Mouse (Mus musculus): ENCODE measurements around the gene Ccdc47.

Gene Ccdc47

DNA sequence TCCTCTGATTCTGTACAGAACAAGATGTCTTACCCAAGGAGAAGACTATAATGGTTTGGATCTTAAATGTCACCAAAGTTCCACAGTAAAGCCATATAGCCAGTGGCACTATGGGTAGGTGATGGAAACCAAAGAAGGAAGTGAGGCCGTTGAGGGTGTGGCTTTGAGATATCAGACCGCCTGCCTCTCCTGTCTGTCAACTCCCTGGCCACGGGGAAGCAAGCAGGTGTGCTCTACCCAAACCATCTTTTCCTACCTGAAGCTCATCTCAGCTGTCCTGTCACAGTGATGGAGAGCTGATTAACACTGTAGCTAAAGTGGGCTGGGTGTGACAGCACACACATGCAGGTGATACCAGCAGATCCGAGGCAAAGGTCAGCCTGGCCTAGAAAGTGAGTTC, 17.9 kb downstream of the Ccdc47 start:
- DNase-seq (ENCODE audit: low spot score) = no peak

DNA sequence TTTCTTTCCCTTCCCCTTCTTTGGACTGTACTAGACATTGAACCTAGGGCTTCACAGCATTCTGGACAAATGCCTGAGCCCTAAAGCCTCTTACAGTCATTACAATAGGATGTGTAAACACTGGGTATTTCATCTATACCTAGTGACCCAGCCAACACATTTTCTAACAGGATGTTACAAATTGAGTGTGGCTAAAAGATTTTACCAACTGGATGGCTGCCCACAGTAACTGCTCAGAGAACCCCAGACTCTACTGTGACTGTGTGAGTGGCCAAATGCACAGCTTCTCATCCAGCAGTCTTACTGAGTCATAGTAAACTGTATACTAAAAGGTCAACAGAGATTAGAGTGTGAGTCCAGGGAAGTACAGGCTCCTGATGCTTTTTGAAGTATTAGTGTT, 20.8 kb downstream of the Ccdc47 start:
- DNase-seq (ENCODE audit: low spot score) = no peak

DNA sequence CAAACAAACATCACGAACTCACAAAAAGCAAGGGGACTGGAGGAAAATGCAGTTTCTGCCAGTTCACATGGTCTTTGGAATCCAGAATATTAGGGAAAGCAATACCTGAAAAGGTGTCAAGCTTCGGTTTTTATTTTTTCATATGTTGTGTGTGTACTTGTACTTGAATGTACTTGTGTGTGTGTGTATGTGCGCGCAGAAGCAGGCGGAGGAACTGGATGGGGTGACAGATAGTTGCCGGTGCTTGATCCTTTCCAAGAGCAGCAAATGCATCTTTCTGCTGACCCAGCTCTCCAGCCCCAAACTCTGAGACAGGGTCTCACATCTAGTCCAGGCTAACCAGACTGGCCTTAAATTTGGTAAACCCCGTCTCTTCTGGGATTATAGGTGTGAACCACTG, 21.3 kb downstream of the Ccdc47 start:
- DNase-seq (ENCODE audit: low spot score) = no peak

DNA sequence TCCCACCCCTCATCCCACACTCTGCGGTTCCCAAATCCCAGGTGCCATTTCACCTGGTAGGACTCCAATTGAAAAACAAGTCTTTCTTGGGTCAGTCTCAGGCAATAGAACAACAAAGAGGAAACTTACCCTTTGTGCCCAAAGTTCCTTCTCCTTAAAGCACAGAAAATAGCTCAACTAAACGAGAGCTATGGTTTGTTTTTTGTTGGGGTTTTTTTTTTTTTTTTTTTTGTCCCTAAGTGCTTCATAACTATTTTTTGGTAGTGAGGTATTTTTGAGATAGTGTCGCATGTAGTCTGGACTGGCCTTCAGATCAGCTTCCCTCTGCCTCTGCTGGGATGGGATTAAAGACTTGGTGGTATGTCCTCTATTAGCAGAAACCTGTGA, 22.0 kb downstream of the Ccdc47 start:
- DNase-seq (ENCODE audit: low spot score) = no peak

DNA sequence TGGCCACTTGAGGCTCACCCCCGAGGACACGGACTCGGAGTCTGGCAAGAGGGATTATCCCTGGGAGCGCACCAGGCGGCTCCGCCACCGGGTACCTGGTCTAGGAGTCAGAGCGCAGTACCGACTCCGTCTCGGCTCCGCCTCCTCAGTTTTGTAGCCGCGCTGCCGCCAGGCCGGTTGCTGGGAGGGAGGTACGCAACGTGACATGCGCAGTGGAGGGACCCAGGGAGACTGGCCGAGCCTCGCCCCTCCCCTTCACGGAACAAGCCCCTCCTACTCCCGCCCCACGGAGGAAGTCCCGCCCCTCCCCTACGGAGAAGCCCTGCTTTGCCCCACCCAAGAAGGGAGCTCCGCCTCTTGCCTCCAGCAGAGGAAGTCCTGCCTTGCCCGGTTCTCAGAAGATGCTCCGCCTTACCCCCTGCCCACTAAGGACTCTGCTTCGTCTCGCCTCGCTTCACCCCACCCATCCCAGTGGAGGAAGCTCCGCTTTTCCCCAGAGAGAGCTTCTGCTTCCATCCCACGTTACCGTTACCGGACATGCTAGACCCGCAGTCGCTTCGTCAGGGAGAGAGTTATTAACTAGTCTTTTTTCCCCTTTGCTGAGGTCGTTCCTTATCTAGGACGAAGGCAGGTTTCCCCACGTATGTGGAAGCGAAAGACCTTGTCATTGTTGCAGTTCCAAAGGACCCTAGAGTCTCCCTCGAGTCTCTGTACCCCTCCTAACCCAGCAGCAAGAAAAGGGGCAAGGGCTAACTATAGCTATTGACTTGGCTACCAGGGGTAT, 22.6 kb downstream of the Ccdc47 start:
- DNase-seq (ENCODE audit: low spot score) = peak; percentile 93

DNA sequence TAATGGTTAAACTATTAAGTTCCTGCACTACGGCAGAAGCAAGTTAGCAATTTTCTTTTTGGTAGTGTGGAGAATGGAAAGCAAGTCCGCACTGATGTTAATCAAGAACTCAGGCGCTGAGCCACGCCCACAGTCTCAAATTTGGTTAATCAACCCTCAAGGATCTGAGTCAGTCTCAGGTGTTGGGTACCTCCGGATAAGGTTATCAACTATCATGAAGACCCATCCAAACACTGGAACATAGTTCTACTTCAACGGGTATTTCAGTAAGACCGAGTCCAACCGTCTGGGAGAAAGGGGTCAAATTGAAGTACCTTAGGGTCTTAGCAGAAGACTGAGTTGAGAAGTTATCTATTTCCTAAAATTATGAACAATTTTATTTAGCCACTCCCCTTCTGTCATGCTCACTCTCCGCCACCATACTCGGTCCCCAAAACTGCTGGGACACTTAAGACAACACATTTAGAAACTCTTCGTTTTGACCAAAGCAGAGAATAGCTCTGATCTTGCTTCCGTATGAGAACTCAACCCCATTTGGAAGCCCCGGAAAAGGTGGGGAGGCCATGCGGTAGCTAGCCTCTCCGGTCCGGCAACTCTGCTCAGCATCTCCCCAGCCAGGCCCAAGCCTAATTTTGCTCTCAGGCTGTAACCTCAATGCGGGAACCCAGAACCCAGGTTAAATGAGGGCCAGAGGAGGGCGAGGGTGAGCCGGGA, 23.3 kb downstream of the Ccdc47 start:
- DNase-seq (ENCODE audit: low spot score) = no peak

DNA sequence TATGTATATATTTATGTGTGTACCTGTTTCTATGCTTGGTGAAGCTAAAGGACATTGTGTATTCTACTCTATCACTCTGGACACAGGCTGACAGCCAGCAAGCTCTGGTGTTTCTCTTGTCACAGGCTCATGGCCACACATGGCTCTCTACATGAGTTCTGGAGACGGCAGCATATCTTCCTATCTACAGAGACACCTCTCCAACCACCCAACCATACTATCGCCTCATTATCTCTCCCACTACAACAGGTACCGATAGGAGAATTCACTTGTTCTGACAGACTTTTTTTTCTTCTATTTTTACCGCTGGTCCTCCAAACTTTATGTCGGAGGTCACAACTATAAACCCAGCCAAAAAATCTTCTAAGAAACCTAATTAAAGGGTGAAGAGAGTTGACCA, 23.9 kb downstream of the Ccdc47 start:
- DNase-seq (ENCODE audit: low spot score) = no peak

DNA sequence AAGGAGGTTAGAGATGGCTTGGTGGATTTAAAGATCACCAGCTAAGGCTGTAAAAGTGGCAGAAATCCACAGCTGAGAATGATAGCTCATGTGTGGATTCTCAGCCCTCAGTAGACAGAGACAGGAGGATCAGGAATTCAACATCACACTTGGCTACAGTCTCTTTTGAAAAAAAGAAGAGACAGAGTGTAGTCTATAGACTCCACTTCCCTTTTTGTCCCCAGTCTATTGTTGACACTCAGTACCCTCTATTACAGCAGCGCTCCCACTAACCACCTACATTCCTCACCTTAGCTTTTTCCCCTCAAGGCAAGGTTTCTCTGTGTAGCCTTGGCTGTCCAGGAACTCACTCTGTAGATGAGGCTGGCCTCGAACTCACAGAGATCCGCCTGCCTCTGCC, 24.4 kb downstream of the Ccdc47 start:
- DNase-seq (ENCODE audit: low spot score) = no peak

DNA sequence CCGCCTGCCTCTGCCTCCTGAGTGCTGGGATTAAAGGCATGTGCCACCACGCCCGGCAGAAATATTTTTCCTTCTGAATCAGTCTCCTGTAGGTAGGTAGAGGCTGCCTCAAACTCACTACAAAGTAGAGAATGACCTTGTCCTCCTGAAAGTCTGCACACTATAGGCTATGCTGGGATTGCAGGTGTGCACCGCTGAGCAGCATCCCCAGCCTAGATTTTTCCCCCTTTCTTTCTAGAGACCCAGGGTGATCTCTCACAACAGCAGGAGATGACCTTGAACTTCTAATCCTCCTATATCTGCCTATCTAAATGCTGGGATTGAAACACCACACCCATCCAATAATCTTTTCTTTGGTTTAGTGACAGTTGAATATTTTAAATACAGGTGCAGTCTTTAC, 28.8 kb downstream of the Ccdc47 start:
- DNase-seq (ENCODE audit: low spot score) = no peak

DNA sequence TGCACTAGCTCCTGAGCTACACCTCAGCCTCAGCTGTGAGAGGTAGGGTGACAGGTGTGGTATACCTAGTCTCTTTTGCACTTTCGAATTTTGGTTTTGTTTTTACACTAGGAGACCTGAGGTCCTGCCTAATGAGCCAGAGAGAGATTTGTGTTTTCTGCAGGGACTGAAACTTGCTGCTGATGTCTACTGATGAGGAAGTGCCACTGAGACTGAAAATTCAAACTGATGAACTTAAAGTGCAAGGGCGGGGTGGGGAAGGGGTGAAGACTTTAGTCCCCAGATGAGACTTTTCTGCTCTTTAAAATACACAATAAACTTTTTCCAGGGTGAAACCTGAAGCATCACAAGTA, 35.7 kb downstream of the Ccdc47 start:
- no peak for DNase-seq (ENCODE audit: low spot score)

DNA sequence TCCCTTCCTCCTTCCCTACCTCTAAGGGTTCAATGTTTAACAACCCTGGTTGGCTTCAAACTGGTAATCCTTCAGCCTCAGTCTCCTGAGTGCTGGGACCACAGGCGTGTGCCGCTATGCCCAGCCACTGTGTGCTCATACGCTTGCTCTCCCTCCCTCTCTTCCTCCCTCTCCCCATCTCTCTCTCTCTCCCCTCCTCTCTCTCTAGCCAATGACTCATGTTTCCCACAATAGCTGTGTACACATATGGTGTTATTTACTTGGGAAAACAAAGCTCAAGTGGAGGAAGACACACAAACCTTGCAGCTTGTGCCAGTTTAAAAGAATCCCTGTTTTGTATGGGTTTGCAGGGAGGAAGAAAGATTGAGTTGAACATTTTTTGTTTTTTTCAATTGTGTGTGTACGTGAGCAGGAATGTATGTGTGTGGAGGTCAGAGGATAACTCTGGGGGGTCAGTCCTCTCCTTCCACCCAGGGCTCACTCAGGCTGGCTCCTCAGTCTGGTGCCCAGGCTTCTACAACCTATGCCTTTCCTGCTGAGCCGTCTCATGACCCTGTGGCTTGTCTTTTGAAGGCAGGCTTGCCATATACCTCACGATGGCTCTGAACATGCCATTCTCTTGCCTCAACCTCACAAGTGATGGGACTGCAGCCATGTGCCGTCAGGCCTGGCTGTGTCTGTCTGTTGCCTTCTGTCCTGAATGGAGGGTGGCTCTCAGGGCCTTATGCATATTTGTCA, 36.3 kb downstream of the Ccdc47 start:
- no peak for DNase-seq (ENCODE audit: low spot score)

DNA sequence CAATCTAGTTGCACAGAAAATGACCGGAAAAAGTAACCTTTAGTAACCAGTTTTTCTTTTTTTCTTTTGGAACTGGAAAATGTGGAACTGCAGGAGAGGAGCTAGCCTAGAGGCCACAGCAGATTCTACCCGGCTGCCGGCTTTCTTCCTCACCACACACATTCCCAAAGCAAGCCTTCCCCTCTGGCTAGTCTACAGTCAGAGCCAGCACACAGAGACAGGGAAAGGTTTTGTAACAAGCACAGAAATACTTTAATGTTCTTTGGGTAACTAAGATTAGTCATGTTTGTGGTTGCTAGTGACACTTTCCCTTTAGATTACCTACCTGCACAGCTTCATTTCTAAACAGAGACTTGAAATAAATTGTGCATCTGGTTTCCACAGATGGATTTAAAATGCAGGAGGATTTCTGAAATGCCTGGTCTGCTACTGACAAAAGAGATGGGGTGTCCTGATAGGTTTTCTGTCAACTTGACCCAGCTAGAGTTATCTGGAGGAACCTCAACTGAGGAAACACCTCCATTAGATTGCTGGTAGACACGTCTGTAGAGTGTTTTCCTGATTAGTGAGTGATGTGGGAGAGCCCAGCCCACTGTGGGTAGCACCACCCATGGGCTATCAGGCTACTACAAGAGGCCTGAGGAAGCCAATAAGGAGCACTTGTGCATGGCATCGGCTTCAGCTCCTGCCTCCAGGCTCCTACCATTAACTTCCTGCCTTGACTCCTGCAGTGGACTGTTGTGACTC, 37.9 kb downstream of the Ccdc47 start:
- DNase-seq (ENCODE audit: low spot score) = no peak

DNA sequence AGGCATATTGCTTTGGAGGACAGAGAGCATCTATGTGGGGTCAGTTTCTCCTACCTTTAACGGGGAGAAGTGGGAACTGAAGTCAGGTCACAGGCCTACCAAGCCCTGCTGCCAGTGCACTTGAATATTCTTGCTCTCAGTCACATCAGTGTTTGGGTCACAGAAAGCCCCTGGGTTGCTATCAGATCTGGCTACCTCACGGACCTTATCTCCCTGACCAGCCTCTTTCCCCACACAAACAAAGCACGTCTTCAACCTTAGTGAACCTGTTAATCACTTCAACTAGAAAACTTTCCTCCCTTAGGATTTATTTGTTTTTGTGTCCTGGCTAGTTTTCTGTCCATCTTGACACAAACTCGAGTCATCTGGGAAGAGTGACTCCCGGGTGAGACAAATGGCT, 39.8 kb downstream of the Ccdc47 start:
- no peak for DNase-seq (ENCODE audit: low spot score)

DNA sequence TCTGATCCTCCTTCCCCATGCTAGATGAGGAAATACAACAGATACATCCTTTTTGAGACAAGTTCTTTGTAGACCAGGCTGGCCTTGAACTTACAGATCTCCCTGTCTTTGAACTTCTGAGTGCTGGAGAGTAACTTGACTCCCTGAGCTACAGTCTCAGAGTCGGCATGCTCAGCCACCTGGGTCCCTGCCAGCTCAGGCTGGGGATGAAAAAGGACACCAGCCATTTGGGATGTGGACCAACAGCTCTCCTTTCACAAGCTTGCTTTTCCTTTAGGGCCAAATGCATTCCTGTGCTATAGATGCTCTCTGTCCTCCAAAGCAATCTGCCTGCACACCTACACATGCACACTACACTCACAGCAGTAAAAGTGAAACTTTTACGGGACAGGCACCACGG, 41.1 kb downstream of the Ccdc47 start:
- DNase-seq (ENCODE audit: low spot score) = no peak

DNA sequence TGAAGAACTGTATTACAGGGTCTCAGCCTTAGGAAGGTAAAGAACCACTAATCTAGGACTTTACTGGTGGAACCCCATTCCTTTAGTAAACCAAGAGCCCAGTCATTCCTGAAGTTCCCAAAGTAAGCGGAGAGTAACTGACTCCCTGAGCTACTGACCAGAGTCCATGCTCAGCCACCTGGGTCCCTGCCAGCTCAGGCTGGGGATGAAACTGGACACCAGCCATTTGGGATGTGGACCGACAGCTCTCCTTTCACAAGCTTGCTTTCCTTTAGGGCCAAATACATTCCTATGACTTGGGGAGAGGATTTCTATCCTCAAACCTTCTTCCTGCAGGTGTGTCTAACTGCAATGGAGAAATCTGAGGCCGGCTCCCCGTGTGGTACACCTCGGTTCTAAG, 41.8 kb downstream of the Ccdc47 start:
- no peak for DNase-seq (ENCODE audit: low spot score)

DNA sequence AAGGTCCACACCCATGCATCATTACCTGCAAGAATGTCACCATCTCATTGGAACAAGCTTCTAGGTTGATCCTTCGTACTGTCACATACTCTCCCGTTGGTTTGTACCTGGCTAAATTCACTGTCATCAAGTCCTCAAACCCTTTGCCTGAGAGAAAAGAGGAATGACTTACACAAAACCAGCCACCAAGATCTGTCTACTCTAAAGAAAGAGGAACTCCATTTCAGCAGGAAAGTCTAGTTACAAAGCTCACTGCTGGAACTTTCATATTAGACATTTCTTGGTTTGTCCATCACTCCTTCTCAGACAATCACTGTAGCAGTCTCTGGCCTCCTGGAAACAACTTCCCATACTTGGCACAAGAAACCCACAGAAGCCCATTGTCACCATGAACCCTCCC, 42.9 kb downstream of the Ccdc47 start:
- DNase-seq (ENCODE audit: low spot score) = no peak

DNA sequence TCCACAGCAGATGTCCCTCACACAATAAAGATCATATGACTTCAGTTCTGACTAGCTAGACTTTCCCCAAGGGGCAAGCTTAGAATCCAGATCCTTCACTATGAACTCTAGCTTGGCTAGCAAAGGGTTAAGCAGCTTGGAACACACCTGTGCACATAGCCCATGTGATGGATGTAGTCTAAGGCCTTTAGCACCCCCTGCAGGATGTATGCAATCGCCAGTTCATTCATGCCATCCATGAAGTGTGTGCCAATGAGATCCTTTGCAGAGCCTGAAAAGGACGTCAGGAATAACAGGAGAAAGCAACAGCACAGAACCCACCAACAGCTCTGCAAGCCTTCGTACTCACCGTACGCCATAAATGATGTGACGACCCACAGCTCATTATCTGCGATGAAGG, 45.3 kb downstream of the Ccdc47 start:
- no peak for DNase-seq (ENCODE audit: low spot score)

DNA sequence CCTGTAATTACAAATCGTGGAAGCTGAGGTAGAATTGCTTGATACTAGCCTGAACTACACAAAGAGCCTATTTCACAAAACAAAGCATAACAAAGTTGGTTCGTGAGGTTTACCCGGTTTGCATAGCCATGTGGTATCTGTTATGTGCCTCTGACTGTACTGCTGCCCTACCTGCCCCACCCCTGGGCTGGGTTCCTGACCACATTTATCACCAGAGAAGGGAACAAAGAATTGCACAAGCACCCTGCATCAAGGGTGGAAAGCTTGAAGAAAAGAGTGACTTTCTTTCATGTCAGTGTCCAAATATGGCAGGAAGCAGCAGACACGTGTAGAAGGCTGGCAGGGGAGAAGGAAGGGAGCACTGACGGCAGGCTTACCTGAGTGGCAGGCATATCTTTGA, 48.7 kb downstream of the Ccdc47 start:
- no peak for DNase-seq (ENCODE audit: low spot score)

DNA sequence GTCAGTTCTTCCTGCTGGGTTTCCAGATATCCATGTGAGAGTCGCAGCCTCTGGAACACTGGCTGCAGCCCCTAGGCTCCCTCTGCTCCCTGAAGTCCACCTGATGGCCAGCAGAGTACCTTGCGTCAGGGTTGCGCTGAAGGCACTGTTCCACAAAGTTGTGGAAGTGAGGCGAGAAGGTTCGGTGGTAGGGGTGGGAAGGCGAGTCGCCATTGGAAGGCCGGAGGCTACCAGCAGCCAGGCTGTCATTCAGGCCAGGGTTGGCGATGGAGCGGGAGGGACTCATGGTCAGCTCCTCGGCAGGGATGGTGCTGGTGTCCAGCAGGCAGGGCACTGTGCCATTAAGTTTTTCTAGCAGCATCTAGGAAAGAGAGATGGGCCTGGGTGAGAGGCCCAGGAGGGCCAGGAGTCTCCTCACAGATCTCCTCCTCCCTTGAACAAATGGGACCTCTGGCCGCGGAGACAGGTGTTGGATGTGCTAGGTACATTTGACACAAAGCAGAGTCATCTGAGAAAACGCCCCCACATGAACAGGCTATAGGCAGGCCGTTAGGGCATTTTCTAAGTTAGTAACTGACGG, 51.5 kb downstream of the Ccdc47 start:
- no peak for DNase-seq (ENCODE audit: low spot score)

DNA sequence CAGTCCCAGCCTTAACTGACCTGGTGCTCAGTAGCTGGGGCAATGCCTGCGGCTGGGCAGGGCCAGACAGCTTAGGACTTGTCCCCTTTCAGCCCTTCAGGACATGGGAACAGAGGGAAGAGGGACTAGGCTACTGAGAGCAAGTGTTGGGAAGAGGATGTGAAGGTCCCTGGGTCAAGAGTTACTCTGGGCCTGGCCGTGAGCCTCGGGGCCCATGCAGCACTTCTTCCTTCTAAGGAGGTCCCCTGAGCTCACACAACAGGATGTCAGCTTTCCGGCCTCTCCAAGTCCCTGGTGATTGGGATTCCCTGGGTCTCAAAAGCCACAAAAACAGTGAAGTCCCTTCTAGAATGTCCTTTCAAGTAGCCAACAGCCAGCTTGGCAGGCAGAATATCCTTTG, 52.6 kb downstream of the Ccdc47 start:
- no peak for DNase-seq (ENCODE audit: low spot score)

DNA sequence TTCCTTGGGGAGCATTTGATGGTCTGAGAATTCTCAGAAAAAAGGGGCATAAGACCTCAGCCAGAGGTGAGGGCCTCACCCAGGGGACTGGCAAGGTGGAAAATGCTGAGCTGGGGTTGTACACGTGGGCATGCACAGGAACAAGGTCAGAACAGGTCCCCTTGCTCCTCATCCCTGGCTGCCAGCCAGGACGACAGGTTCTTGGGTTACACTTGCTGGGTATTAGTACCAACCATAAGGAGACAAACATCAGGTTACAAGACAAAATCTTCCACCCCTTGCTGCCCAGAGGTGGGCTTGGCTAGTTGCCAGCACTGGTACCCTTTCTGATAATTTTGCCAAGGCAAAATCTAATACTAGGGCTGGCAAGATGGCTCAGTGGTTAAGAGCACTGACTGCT, 53.9 kb downstream of the Ccdc47 start:
- DNase-seq (ENCODE audit: low spot score) = no peak

Measured in ovary, postnatal 14 days (tissue).